Mouse (Mus musculus) neural tube, postnatal 0 days (tissue): Measurements from ENCODE around the gene Lrch4. TPM values are rescaled to one million over a fixed set of nuclear protein-coding genes. Genes with fewer than 3 reads are reported as not detected.

Experiments
- polyA plus RNA-seq: library from polyadenylated mRNA; unstranded; fragments of >200 nt; fragmentation: Nextera tagmentation; extraction: Ambion mirVana; gene quantifications from 2 replicates; pipeline ENCODE4 v1.2.1, GENCODE M21; 2015

Lrch4 gene
- 17.9 and 18.3 TPM in 2 replicates for polyA plus RNA-seq

DNA sequence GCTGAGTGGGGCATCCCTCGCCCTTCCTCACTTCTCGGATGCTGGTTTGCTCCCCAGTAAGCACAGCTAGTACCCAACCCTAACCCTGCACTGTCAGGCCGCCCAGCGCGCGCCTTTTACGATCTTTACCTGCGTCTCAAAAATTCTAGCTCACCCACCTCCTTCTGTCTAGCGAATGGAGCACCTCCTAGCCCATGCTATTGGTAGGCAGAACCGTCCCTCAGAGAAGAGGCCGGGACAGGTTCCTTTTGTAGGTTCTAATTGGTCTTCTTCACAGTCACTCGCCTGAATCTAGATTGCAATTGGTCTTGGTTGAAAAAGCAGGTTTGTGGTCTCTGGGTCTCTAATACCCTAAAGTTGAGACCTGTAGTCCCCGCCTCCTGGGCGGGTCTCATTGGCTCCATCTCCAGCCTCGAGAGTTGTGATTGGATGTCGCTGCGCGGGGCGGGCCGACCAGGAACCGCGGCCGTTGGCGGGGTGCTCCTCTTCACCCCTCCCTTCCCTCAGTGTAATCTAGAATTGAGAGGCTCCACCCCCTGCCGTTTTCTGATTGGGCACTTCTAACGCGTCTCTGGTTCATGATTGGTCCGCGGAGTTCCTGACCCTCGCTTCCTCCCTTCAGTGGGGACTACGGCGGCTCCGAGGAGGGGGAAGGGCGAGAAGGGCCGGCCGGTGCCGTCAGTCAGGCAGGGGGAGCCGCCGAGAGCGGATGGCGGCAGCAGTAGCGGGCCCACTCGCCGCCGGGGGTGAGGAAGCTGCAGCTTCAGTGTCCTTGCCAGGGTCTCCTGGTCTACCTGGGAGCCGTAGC lies at the start of gene Lrch4, which contains the start of the genes Fbxo24 and Gm20605:
Gene Lrch4, plus strand, starts transcription at position 624 of the 808 bp plus-strand sequence.
Gene Fbxo24, minus strand, starts transcription at position 505 of the 808 bp plus-strand sequence.
Gene Gm20605, plus strand, starts transcription at position 678 of the 808 bp plus-strand sequence.

DNA sequence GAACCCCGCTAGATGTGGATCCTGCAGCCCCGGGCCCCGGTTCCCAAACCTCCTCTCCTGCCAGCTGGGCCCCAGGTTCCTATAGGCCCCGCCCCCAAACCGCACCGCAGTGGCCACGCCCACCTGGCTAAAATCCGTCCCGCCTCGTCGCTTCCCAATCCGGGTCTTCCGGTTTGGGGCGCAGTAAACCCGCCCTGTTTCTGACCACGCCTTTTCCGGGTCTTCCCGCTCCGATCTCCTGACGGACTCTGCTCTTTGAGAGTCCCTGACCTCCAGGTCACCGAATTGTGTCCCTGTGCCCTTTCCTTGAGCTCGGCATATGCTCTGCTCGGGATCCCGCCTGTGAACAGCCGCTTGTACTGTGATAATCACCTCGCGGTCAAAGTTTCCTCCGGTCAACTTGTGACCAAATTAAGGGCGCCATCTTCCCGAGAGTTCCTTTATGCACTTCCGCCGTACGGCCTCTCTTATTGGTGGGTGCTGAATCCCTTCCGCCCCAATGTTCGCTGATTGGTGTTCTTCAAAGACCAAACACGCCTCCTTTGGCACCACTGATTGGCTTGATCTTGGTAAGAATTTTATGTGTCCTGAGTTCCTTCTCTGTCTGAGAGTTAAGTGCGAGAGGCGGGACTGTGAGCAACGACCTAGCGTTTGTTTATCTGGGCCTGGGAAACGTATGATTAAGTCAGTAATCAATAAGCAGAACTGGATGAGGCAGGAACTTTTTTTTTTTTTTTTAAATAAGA lies 28.1 kb upstream of the Lrch4 start, which contains the start of gene Mospd3:
Gene Mospd3, minus strand, starts transcription at position 440 of the 746 bp plus-strand sequence.

DNA sequence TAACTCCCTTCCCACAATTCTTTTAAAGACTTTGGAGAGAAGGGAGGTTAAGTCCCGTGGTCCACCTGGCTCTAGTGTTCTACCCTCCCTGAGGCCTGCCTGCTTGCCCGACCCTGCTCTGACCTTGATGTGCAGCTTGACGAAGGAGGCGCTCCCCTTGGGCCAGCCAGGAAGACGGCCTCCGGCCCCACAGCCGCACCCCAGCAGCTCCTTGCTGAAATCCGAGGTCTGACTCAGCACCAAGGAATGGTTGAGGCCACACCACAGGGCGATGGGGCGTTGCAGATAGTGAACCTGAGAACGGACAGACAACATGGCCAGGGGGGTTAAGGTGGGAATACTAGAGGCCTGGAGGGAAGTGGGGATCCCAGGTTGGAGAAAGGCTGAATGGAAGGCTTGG lies 15.4 kb upstream of the Lrch4 start, which contains the start of gene Pcolce:
Gene Pcolce, minus strand, starts transcription at position 235 of the 400 bp plus-strand sequence.

DNA sequence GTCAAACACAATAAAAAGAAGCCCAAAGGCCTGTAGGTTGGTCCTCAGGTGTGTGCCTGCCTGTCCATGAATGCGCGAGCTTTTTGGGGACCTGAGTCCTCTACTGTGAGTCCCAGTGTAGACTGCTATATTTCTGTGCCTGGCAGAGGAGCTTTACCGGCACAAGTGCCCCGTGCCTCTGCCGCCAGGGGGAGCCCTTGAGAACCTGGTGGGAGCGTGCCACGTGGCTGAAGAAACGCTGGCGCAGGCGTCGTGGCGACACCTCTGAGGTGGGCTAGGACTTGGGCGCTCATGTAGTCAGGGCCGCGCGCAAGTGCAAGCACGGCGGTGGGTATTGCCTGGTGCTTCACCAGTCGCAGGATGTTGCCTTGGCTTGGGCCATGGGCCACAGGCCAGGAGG lies 12.1 kb downstream of the Lrch4 start, which contains the start of gene Sap25:
Gene Sap25, plus strand, starts transcription at position 281 of the 400 bp plus-strand sequence.

DNA sequence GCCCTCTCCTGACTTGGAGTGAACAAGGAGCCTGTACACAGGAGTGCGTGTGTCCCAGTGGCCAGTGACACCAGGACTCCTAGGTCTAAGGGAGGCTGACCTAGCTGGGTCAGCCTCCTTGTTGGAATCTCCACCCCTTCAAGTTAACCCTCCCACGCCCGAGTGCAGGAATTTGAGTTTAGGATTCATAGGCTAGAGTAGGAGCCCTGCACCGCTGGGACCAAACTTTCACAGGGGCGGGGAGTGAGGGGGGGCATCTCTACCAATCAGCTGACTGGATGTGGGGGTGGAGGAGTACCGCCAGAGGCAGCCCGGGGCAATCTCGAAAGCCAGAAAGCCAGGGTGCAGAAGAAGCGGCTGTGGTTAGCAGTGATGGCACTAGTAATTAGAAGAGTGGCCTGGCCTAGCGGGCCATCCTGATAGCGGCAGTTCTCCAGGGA lies 16.8 kb downstream of the Lrch4 start, which contains the start of gene Irs3:
Gene Irs3, minus strand, starts transcription at position 63 of the 440 bp plus-strand sequence.

DNA sequence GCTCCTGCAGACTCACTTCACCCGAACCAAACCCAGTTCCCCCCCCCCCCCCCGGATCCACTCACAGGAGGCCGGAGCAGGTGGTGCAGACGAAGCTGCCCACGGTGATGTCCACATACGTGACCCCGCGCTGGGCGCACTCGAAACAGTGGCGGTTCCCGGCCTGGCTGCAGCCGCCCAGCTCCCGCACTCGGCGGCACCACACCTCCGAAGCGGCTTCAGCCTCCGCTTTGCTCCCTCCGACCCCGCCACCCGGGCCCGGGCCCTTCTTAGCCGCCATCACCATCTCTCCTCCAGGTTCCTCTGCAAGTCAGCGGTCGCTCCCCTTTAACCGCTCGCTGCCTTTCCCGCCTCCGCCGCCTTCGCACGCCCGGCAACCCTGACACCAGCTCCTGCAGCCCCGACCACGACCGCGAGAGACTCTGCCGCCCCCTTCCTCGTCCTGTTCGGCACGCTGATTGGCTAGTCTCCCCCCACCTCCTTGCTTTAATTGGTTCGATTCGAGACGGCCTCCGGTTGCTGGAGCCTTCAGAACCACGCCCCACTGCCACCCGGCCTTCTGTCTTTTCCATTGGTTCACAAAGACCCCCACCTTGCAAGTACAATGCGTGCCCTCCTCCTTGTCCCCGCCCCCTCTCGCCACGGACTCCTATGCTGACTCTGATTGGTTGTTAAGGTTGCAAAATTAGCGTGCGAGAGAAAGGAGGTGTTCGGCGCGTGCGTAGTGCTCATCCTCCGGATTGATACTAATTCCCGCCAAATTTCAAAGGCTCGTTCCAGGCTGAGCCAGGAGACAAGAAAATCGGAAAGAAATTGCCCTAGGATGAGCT lies 55.6 kb downstream of the Lrch4 start, which contains the start of gene Agfg2:
Gene Agfg2, minus strand, starts transcription at position 433 of the 830 bp plus-strand sequence.

Other genes with a start within 250 kb of the Lrch4 start
- gene Zan, start 152.1 kb upstream of the Lrch4 start, polyA plus RNA-seq = 0.14 and 0.22 TPM in 2 replicates
- 85.2 and 85.8 TPM in 2 replicates for gene Pop7, start 126.6 kb upstream of the Lrch4 start, polyA plus RNA-seq
- gene Gigyf1, start 110.6 kb upstream of the Lrch4 start, polyA plus RNA-seq = 14.3 and 16.3 TPM in 2 replicates
- not detected in 2 replicates for gene Epo, start 95.9 kb upstream of the Lrch4 start, polyA plus RNA-seq
- gene Gnb2, start 95.6 kb upstream of the Lrch4 start, polyA plus RNA-seq = 624 and 644 TPM in 2 replicates
- 159 and 196 TPM in 2 replicates for gene Actl6b, start 75.6 kb upstream of the Lrch4 start, polyA plus RNA-seq
- 9.2 and 12.8 TPM in 2 replicates for gene Tfr2, start 59.3 kb upstream of the Lrch4 start, polyA plus RNA-seq
- gene Mospd3, start 28.1 kb upstream of the Lrch4 start, polyA plus RNA-seq = 95.2 and 98.7 TPM in 2 replicates
- 52.0 and 67.0 TPM in 2 replicates for gene Pcolce, start 15.3 kb upstream of the Lrch4 start, polyA plus RNA-seq
- gene Fbxo24, start 119 bp upstream of the Lrch4 start, polyA plus RNA-seq = 0.14 TPM in 1 of 2 replicates, not detected in the other
- 2.6 and 5.1 TPM in 2 replicates for gene Gm20605, start 54 bp downstream of the Lrch4 start, polyA plus RNA-seq
- 3.2 and 4.3 TPM in 2 replicates for gene Sap25, start 12.2 kb downstream of the Lrch4 start, polyA plus RNA-seq
- gene Irs3, start 16.6 kb downstream of the Lrch4 start, polyA plus RNA-seq = 0.13 and 0.28 TPM in 2 replicates
- gene Agfg2, start 55.6 kb downstream of the Lrch4 start, polyA plus RNA-seq = 23.7 and 24.8 TPM in 2 replicates
- 26.4 and 29.9 TPM in 2 replicates for gene Nyap1, start 112.5 kb downstream of the Lrch4 start, polyA plus RNA-seq
- gene Tsc22d4, start 116.6 kb downstream of the Lrch4 start, polyA plus RNA-seq = 413 and 448 TPM in 2 replicates
- gene Ppp1r35, start 149.7 kb downstream of the Lrch4 start, polyA plus RNA-seq = 53.2 and 55.8 TPM in 2 replicates
- gene Mepce, start 158.5 kb downstream of the Lrch4 start, polyA plus RNA-seq = 14.7 and 15.7 TPM in 2 replicates
- gene Zcwpw1, start 158.7 kb downstream of the Lrch4 start, polyA plus RNA-seq = 9.2 and 10.5 TPM in 2 replicates
- 0.58 and 0.71 TPM in 2 replicates for gene Pilra, start 207.2 kb downstream of the Lrch4 start, polyA plus RNA-seq
- 0.28 TPM in 1 of 2 replicates, not detected in the other for gene Pilrb1, start 229.0 kb downstream of the Lrch4 start, polyA plus RNA-seq
- not detected in 2 replicates for gene Pilrb2, start 242.7 kb downstream of the Lrch4 start, polyA plus RNA-seq